Mouse (Mus musculus) B cell, adult 62 days (primary cell): ENCODE measurements around the gene Ephb2. TPM values are rescaled to one million over a fixed set of nuclear protein-coding genes. Genes with fewer than 3 reads are reported as not detected.

Source experiments
- total RNA-seq: library from RNA; stranded (reverse); gene quantifications from 4 replicates; pipeline ENCODE4 v1.2.4, GENCODE M21; 2023

Ephb2 gene
- total RNA-seq: not detected in 4 replicates

DNA sequence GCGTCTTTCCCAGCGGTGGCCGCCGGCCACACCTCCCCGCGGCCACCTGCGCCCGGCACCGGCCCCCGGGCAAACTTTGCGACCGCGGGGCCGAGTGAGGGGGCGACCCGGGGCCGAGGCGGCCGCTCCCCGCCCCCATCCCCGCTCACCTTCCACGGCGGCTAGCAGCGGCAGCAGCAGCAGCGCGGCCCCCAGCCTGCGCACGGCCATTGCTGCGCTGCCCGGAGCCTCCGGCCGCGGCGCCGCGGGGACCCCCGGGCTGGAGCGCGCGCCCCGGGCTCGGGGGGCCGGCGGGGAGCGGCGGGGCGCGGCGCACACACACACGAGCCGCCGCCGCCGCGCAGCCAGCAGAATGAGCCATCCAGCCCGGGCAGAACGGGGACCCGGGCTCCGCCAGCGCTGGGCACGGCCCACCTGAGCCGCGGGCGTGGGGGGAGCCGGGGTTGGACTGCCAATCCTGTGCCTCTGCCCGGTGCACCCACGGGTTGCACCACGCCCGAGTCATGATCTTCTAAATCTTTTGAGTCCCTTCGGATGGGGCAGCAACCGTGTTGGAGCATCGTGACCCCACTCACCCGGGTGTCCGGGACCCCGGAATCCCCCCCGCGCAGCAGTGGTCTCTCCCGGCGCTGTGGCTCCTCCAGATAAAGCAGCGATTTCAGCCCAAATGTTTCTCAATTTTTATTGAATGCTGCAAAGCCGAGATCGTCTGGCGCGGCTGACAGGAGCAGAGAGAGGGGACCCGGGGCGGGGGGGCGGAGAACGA, at the start of gene Ephb2:
Gene Ephb2, minus strand, starts transcription at position 368 of the 766 bp plus-strand sequence.

DNA sequence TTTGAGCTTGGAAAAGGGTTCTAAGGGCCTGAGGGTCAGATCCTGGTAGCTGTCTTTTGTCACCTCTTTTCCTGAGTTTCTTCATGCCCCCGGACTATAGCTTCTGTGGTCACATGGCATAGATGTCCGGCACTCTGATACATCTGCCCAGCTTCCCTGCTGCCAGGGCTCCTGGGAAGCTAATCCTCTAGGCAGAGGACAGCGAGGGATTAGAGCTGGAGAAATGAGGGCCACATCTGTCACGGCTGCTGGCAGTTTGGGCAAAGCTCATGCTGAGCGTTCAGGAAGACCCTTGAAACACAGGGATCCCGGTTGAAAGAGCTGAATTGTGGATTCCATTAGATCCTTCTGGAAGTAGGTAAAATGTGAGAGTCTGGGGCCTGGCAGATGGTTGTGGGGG, 213.4 kb downstream of the Ephb2 start, which contains the start of gene Lactbl1:
Gene Lactbl1, plus strand, starts transcription at position 234 of the 400 bp plus-strand sequence.

DNA sequence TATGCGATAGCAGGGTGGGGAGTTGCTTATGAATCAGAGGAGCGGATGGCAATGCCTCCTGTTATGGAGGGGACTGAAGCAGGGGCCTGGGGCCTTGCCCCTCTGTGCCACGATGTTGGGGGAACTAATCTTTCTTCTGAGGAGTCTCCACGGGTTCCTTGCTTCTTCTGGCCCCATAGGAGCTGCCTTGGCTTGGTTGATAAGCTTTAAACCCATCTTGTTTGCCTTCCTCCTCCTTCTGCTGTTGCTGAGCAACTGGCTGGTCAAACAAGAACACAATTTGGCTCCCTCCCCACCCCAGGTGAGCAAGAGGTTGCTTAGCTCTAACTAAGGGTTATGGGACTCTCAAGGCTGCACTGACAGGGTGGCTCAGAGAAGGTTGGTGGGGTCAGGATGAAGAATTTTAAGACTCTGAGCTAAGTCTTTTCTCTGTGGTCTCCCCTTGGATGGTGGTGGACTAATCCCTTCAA, 225.4 kb downstream of the Ephb2 start, which contains the start of gene Tex46:
Gene Tex46, plus strand, starts transcription at position 51 of the 470 bp plus-strand sequence.

DNA sequence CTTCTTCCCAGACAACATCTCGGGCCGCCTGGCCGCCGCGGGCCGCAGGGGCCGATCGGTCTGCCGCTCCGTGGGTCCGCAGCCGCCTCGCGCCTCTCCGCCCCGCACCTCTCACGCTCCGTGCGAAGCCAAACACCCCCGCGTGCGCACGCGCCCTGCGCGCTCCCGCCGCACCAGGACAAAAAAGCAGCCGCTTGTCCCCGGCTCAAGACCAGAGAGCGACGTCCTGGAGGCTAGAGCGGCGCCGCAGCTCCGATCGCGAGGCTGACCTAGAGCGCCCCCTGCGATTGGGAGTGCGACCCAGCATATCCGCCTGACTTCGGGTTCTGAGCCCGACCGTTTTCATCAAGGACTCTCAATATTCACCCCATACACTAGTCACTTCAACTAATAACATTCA, 233.2 kb downstream of the Ephb2 start, which contains the start of gene Kdm1a:
Gene Kdm1a, minus strand, starts transcription at position 156 of the 400 bp plus-strand sequence.

Other genes starting within 250 kb of the Ephb2 start
- gene Kdm1a, start 233.3 kb downstream of the Ephb2 start, total RNA-seq: 57.5 to 62.8 TPM (median 58.3 TPM) in 4 replicates
- gene Tex46, start 225.6 kb downstream of the Ephb2 start, total RNA-seq: not detected in 4 replicates
- gene Lactbl1, start 213.4 kb downstream of the Ephb2 start, total RNA-seq: 0.24 to 0.58 TPM in 2 of 4 replicates, not detected in the others
- gene C1qb, start 50.2 kb upstream of the Ephb2 start, total RNA-seq: 8.5 to 14.5 TPM (median 13.2 TPM) in 4 replicates
- gene C1qc, start 57.1 kb upstream of the Ephb2 start, total RNA-seq: 10.1 to 14.1 TPM (median 12.6 TPM) in 4 replicates
- gene C1qa, start 62.8 kb upstream of the Ephb2 start, total RNA-seq: 8.7 to 9.9 TPM (median 9.5 TPM) in 4 replicates
- 0.25 TPM in 1 of 4 replicates, not detected in the others for gene Epha8, start 120.8 kb upstream of the Ephb2 start, total RNA-seq
- 21.9 to 31.2 TPM (median 24.8 TPM) in 4 replicates for gene Zbtb40, start 212.8 kb upstream of the Ephb2 start, total RNA-seq